Mouse (Mus musculus) right cerebral cortex, adult 2 months (tissue): Measurements from ENCODE around the gene Mustn1.

Experiments used
- DNase-seq, 2 experiments: peaks; one replicate each; pipeline ENCODE4 v3.0.0; 2021 to 2022; ENCODE audit warnings: low spot score in 2 of 2

The Mustn1 gene

DNA sequence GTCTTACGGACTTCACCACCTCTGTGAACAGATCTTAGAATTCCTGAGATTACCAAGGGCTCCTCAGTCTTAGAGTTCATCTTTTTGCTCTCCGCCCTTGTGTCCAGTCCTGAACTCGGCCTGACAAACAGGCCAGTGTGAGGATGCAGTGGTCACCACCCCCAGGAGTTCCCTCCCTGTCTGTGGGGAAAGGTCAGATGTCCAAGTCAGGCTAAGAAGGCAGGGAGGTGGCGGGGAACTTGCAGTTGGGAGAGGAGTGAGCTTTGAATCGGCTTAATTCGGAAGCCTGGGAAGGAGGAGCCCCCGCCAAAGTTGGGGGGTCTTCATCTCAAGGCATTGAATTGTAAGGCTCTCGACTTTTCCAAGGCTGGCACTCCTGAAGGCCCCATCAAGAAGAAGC, 1.3 kb downstream of the Mustn1 start:
- no peak for DNase-seq

DNA sequence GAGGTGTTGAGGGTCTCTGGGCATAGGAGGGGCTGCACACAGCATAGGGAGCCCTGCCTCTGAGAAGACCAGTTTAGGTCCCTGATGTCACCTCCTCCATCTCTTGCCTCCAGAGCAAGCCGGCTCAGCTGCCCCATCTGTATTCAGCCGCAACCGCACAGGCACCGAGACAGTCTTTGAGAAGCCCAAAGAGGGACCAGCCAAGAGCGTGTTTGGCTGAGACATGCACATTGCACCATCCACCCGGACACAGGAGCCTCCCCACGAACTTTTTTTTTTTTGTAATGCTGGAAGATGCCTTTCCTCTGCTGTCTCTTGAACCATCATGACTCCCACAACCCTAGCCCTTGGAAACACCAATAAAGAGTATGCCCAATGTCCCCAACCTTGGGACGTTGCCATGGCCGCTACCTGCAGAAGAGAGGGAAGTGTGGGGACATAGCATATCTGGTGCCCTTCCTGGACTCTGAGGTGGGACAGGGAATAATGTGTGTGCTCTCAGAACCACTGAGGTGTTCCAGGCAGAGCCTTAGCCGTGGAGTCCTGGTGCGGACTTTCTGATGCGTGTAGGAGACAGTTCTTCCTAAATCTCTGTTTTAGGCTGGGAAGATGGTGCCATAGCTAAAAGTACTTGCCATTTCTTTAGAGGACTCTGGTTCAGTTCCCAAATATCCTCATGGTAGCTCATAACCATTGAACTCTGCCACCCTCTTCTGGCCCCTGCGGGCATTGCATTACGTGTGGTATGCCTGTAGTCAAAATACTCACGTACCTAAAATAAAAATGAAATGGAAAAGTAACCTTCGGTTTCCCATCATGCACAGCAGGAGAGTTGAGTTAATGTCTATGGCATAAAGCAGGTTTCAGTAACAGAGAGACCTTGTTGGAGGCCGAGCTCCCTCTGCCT, 2.1 kb downstream of the Mustn1 start:
- DNase-seq, result peak; percentile 53 to 67

DNA sequence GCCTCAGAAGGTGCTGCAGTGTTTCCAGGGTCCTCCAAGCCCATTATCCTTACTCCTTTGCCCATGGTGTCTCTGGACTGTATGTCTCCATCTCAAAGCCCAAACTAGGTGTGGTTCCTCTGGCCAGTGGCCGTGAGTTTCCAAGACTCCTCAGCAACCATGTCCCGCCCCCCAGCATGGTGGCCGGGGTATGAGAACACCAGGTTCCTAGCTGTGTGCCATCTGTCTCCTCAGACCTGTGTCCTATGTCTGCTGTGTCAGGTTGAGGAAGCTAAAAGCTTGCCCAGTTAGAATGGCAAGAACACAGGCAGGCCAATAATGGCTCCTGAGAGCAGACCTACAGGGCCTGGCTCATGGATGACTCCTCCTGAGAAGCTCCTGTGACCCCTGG, 2.7 kb downstream of the Mustn1 start:
- no peak for DNase-seq

DNA sequence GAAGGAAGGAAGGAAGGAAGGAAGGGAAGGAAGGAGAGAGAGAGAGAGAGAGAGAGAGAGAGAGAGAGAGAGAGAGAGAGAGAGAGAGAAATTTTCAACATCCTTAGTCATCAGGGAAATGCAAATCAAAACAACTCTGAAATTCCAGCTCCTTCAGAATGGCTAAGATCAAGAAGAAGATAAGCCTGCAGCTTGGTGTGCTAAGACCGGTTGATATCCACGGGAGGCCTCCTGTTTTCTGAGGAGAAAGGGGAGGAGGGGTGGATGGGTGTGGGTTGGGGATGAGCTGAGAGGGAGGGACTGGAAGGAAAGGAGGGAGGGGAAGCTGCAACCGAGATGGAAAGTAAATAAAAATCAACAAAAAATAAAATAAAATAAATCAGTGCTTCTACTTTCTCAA, 6.3 kb downstream of the Mustn1 start:
- DNase-seq, result no peak

DNA sequence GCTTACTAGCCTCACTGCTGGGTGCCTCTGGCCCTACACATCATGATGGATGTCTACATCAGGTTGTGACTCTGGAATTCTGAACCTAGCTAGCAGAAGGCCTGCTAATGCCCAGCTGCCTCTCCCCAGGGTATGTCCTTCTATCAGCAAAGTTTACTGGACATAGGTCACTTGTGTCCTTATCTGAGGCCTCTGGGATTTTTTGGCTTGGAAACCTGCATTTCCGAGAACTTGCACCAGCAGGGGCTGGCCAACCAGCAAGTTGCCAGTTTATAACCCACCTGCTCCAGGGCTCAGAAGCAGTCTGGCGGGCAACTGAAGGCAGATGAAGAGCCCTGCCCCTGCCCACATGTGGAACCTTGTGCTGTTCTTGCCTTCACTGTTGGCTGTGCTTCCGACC, 7.2 kb downstream of the Mustn1 start, which contains the start of gene Itih4:
Gene Itih4, plus strand, starts transcription at position 273 of the 400 bp plus-strand sequence.
- no peak for DNase-seq

DNA sequence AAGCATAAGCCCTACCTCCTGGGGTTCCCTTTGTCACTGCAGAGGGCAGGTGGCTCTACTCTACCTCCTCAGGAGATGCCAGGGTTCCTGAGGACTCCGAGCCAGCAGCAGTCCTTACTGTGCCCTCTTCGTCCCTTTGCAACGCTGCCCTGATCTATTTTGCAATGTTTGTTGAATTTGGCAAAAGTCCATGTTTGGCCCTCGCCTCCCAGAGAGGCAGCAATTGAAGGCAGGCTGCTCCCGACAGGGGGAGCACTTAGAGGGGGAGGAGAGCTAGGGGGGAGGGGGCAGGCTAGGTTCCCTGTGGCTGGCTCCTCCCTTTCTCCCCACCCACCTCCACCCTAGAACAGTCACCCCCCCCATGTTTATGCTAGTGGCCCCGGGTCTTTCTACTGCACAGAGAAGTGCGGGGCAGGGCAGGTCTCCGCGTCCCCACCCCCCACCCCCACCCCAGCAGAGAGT, 9.3 kb downstream of the Mustn1 start:
- DNase-seq, result no peak

DNA sequence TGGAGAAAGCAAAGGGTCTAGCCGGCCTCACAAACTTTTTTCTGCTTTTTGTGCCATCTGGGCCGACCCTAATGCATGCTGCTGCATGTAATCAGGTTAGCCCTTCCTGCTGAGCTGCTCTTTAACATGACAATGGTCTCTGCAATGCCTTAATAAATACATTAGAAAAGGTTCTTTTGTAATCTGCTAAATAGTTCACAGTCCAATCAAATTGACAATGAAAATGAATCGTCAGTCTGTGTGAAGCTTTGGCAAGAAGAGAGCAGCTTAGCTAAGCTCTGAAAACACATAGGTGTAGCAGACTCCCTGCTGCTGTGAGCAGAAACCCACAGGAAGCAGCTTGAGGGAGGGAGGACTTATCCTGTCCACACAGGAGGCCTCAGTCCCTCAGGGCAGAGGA, 21.0 kb downstream of the Mustn1 start:
- no peak for DNase-seq

DNA sequence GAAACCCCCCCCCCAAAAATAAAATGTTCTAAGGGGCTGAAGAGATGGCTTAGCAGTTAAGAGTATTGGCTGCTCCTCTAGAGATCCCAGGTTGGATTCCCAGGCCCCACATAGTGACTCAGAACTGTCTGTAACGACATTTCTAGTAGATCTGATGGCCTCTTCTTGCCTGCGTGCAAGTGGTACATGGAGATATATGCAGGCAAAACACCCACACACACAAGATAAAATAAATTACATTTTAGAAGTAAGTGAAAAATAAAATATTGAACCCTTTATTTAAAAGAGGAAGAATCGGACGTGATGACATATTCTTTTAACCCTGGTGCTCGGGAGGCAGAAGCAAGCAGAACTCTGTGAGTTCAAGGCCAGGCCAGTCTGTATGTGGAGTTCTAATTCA, 23.6 kb downstream of the Mustn1 start:
- no peak for DNase-seq

DNA sequence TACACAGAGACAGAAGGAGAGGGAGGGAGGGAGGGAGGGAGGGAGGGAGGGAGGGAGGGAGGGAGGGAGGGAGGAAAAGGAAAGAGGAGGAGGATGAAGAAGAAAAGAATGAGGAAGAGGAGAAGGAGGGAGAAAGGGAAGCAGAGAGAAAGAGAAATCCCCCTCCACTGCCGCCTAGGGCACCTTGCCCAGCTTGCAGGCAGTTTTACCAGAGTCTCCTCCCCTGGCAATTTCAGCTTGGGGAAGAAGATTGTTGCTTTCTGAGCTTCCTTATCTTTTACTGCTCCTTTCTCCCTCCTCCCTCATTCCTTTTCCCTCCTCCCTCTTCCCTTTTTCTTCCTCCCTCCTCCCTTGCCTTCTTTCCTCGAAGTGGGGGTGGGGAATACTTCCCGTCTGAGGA, 24.0 kb downstream of the Mustn1 start:
- no peak for DNase-seq

DNA sequence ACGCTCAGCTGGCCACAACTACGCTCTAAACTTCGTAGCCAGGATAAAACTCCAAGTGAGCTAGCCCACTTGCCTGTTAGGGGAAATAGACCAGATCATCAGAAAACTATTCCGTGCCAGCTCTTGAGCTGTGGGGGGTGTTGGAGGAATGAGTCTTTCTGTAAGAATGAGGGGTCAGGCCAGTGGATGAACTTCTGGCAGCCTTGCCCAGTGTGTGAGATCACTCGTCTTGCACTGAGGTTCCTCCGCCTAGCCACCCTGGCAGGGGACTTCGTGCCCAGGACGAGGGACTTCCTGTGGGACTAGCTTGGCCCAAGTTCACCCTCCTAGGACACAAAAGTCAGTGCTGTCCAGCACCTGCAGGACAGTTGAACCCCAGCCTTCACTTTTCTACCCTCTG, 25.3 kb downstream of the Mustn1 start:
- no peak for DNase-seq

DNA sequence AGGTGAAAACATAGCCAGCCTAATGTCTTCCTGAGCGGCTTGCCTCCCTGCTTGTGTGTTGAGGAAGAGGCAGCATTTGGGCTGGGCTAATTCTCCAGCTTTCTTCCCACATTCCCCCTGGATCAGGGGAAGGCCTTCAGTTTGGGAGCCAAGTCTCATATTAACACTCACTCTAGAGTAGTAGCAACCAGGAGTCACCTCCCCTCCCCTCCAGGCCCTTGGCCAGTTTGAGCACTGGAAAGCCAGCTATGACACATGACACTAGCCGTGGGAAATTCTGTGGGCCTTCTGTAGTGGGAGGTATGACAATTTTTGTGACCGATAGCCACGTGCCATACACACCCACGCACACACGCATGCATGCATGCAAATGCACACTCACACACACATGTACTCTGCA, 27.0 kb downstream of the Mustn1 start:
- DNase-seq, result no peak

DNA sequence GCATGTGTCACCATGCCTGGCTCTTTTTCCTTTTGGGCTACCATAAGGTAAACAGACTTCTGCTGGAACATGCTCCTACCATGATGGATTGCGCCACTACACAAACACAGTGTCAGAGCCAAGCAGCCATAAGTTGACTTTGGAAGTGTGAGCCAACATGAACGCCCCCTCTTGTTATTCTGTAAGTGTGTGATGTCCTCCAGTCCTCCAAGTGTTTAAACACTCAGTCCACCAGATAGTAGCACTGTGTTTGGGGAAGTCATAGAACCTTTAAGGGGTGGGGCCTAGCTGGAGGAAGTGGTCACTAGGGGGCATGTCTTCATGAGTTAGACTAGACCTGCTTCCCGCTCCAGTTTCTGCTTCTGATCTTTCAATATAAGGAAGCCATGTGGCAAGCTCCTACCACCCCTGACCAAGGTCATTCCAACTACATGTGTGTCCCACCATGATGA, 28.8 kb downstream of the Mustn1 start:
- DNase-seq, result no peak

DNA sequence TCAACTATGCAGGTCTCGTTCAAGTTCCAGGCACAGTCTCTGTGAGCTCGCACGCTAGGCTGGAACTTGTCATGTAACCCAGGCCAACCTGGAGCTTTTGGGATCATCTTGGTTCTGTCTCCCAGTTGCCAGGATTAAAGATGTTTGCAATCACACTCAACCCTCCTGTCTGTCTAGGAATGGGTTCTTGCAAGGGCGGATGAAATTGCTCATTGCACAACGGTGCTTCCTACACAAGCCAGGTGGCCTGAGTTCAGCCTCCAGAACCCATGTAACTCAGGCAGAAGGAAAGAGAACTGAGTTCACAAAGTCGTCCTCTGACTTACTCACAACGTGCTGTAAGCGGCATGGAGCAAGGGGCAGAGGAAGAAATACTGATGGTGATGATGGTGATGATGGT, 32.1 kb downstream of the Mustn1 start:
- DNase-seq, result no peak

DNA sequence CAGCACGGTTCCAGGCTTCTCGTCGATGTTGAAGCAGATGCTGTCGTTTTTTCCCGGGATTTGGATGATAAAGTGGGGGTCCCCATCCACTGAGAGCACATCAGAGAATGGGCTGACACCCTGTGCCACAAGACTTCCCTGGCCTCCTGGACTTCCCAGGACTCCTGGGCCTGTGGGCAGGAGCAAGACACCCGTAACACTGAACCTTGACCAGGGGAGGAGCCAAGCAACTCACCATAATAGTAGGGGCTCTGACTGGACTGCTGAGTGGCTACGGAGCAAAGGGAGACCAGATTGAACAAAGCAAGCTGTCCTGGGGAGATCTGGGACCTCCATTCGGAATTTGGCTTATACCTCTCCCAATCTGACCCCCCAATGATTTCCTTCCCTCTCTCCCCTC, 33.6 kb downstream of the Mustn1 start:
- DNase-seq, result no peak

DNA sequence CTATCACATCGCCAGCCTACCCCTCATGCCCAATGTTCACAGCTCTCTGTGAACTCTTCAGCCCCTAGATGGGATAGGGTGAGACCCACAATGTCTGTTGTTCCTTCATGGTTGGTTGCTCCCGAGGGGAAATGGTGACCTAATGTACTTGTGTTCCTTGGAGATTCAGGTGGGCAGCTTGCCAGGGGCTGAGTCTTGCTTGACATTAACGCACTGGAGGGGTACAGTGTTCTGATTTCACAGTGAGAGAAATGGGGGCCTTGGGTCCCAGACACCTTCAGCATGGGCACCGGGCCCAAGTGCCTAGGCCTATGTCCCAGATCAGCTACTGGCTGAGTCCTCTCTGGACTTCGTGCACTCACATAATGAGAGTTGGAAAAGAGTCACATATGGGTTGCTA, 34.4 kb downstream of the Mustn1 start:
- DNase-seq, result no peak

DNA sequence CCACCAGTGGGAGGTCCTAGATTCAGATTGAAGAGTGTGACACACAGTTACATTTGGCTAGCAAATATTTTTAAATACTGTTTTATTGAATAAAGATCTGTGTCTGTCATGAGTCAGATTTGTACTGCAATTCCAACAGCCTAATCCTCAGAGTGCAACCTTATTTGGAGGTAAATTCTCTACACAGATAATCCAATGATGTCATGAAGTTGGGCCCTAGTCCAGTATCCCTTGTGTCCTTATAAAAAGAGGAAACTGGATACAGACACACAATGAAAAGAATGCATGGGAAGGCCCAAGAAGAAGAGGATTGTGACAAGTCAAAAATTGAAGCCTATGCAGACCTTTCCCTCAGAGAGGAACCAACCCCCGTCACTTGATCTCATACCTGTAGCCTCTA, 37.5 kb downstream of the Mustn1 start:
- DNase-seq, result no peak

DNA sequence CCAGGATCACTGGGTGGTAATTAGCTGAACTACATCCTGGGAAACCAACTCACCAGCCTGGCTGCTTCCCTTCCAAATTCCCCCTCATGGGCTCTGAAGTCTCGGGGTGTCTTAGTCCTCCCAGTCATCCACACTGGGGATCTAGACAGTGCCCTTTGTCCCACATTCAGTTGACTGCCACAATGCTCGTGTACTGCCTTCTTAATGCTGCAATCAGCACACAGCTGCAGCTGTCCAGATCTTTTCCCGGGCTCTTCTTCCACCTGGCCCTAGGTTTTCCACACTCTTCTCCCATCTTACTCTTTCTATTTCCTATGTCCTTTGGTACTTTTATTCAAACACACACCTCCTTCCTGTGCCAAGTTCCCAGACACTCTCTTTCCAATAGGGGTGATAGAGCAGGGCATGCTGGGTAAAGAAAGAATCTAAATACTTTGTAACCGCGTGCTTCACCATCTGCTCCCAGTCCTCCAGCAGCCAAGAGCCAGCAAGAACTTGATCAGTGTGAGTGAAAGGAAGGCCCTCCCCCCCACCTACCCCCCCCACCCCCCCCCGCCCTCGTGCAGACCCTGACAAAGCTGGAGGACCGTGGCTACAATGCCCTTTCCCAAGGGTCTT, 43.2 kb downstream of the Mustn1 start:
- no peak for DNase-seq

DNA sequence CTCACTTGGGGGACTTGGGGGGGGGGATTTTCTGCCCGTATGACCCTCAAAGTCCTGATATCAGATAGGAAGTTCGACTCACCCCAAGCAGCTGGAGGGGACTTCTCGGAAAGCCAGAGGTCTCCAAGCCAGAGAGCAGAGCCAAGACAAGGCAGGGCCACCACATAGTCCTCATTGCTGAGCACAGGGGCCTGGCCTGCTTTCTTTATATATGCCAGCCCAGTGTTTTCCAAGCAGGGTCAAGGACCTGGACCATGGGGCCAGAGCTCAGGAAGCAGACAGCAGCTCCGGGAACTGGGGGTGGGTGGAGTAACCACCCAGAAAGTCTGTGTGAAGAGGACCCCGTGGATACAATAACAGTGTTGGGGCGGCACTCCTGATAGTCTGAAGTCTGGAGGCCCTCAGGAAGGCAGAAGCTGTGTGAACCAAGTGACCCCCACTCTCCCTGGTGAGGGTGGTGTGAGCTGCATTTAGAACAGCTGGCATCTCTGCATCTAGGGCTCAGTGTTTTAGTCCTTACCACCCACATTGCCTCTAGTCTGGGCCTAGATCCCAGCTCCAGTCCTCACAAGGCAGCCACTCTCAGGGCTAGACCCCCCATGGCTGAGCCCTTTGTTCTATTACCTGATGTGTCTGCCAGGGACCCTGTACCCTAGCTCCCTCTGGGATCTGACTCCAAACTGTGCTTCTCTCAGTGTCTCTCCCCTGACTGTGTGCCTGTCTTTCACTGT, 44.5 kb downstream of the Mustn1 start, which contains the start of gene Itih3:
Gene Itih3, minus strand, starts transcription at position 386 of the 731 bp plus-strand sequence.
- DNase-seq, result peak; percentile 9 to 39

DNA sequence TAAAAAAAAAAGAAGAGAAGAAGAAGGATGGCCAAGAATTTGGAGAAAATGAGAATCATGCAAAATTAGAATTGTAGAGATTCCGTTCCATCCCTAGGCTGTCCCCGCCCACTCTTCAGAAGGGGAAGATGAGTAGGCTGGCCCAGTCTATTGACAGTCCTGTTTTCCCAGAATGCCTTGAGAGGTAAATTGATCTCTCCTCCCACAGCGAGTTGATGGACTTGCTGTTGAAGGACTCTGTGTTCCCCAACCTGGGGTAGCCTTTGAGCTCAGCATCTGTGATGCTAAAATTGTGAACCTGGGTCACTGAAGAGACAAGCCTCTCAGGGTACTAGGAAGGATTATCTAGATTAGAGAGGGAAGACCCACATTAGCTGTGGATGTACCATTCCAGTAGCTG, 46.5 kb downstream of the Mustn1 start:
- no peak for DNase-seq

DNA sequence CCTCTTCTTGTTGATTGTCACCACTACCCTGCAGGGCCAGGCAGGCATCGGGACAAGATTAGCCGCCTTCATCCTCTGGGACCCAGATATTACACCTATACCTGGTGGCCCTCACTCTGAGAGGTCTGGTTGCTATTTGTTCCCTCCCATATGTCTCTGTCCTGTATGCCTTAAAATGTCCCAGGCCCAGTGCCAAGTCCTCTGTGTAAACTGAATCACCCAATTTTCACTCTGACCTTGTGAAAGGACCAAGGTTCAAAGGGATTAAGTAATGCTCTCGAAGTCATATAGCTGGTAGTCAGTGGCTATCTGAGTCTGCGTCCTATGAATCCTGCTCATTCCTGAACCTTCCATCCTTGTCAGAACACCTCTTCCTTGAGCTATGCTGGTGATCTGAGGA, 51.4 kb downstream of the Mustn1 start:
- DNase-seq, result no peak
